Comparison of ENCODE assay signal across 16 mouse cellular contexts in genomic region chr9:71072502-71072901, GRCm38 (mm10).
DNase-seq lines count a peak whose midpoint lies in the region; ATAC-seq lines count a peak whose summit lies in the region.
"Had no signal": no experiment of that assay in that cellular context is flagged by ENCODE, and none has a peak within 500 bp of the region (broad histone marks: within the 10 kb centered on the region; RNA-seq: fewer than 3 reads in every experiment).

No protein-coding gene starts in this region.

- H3K36me3 ChIP-seq in heart, embryonic 11.5 days (ENCODE audit: control insufficient read depth, insufficient read depth, low read length): no peaks in the 10 kb centered on the region
- H3K36me3 ChIP-seq in embryonic facial prominence, embryonic 10.5 days (replicated peaks): no peaks in the 10 kb centered on the region
- H3K36me3 ChIP-seq: heart, embryonic 15.5 days; hindbrain, embryonic 12.5 days; intestine, embryonic 15.5 days had no signal

- no peaks in the 10 kb centered on the region for H3K9me3 ChIP-seq in heart, embryonic 11.5 days (replicated peaks; ENCODE audit: control insufficient read depth, low read length)
- no peaks in the 10 kb centered on the region for H3K9me3 ChIP-seq in embryonic facial prominence, embryonic 10.5 days
- H3K9me3 ChIP-seq: forebrain, embryonic 13.5 days; heart, embryonic 15.5 days; hindbrain, embryonic 12.5 days; intestine, embryonic 15.5 days had no signal

- H3K27ac ChIP-seq in heart, embryonic 11.5 days (ENCODE audit: low read depth, low read length): no peak overlapping the region
- no peak overlapping the region for H3K27ac ChIP-seq in embryonic facial prominence, embryonic 10.5 days (replicated peaks)
- H3K27ac ChIP-seq: forebrain, embryonic 13.5 days; heart, embryonic 15.5 days; hindbrain, embryonic 12.5 days; hindbrain, postnatal 0 days; intestine, embryonic 15.5 days had no signal

- WGBS in heart, embryonic 11.5 days (ENCODE audit: insufficient replicate concordance): 55% methylated on average over 7 of the region's 7 CpGs
- WGBS in embryonic facial prominence, embryonic 10.5 days: 73% methylated on average over 7 of the region's 7 CpGs

- H3K4me2 ChIP-seq in heart, embryonic 11.5 days: no peak overlapping the region
- H3K4me2 ChIP-seq: forebrain, embryonic 13.5 days; heart, embryonic 15.5 days; hindbrain, embryonic 12.5 days; intestine, embryonic 15.5 days had no signal

- no peak overlapping the region for H3K9ac ChIP-seq in heart, embryonic 11.5 days (ENCODE audit: low read depth, low read length)
- H3K9ac ChIP-seq: forebrain, embryonic 13.5 days; forebrain, postnatal 0 days; heart, embryonic 15.5 days; hindbrain, embryonic 12.5 days; intestine, embryonic 15.5 days had no signal

- H3K4me1 ChIP-seq in heart, embryonic 11.5 days (ENCODE audit: control insufficient read depth, insufficient read depth, low read length): no peaks in the 10 kb centered on the region
- peaks cover 21% of the 10 kb centered on the region for H3K4me1 ChIP-seq in embryonic facial prominence, embryonic 10.5 days
- H3K4me1 ChIP-seq: forebrain, embryonic 13.5 days; hindbrain, embryonic 12.5 days had no signal

- peak; percentile 39 for DNase-seq in cerebellum, adult 9-11 months
- no peak for DNase-seq in cerebellum, adult 11-12 months
- DNase-seq in heart, postnatal 4 days: peak; percentile 7
- peak; percentile 12 to 54 for DNase-seq in spleen, postnatal 4 days (ENCODE audit: low spot score in 2 of 2)
- no peak for DNase-seq in spleen, adult 18-20 months
- peak; percentile 7 for DNase-seq in embryonic facial prominence, embryonic 10.5 days (ENCODE audit: low spot score)
- DNase-seq: adrenal gland, postnatal 10 days; forebrain, postnatal 0 days; gastrocnemius, postnatal 14 days had no signal

- no peaks in the 10 kb centered on the region for H3K27me3 ChIP-seq in heart, embryonic 11.5 days (ENCODE audit: control insufficient read depth, insufficient read depth, low read length)
- no peaks in the 10 kb centered on the region for H3K27me3 ChIP-seq in embryonic facial prominence, embryonic 10.5 days (replicated peaks; ENCODE audit: low read depth, poor library complexity, severe bottlenecking)
- H3K27me3 ChIP-seq: forebrain, embryonic 13.5 days; heart, embryonic 15.5 days; hindbrain, embryonic 12.5 days; intestine, embryonic 15.5 days had no signal

- no peak for ATAC-seq in heart, embryonic 11.5 days (replicated peaks; ENCODE audit: insufficient number of reproducible peaks, low FRiP score, low TSS enrichment)
- no peak for ATAC-seq in monocyte, adult 5-6 weeks (replicated peaks; ENCODE audit: insufficient number of reproducible peaks, low FRiP score, low TSS enrichment, poor library complexity, severe bottlenecking)
- ATAC-seq: forebrain, embryonic 13.5 days; forebrain, postnatal 0 days; intestine, embryonic 15.5 days had no signal

- no peak overlapping the region for H3K4me3 ChIP-seq in heart, embryonic 11.5 days (ENCODE audit: low read depth, low read length)
- no peak overlapping the region for H3K4me3 ChIP-seq in embryonic facial prominence, embryonic 10.5 days
- H3K4me3 ChIP-seq: forebrain, embryonic 13.5 days; heart, embryonic 15.5 days; hindbrain, embryonic 12.5 days; intestine, embryonic 15.5 days had no signal

Comparison
In these comparisons a context has a peak if more than half of its experiments do, and no peak if none do; other contexts are left out.
1. DNase-seq: peak in cerebellum, adult 9-11 months (single experiment), heart, postnatal 4 days (single experiment), spleen, postnatal 4 days (2 of 2) and embryonic facial prominence, embryonic 10.5 days (single experiment); none in cerebellum, adult 11-12 months (single experiment) and spleen, adult 18-20 months (0 of 2).